Mouse (Mus musculus) mature B cell (primary cell): ENCODE data around the gene Styk1.

Experiments used
- in situ Hi-C: fragments of 300-500 bp; cut with MboI; formaldehyde crosslinking; loops from 2 replicates; pipeline ENCODE4 v1.14.3; 2019

Styk1 gene

DNA sequence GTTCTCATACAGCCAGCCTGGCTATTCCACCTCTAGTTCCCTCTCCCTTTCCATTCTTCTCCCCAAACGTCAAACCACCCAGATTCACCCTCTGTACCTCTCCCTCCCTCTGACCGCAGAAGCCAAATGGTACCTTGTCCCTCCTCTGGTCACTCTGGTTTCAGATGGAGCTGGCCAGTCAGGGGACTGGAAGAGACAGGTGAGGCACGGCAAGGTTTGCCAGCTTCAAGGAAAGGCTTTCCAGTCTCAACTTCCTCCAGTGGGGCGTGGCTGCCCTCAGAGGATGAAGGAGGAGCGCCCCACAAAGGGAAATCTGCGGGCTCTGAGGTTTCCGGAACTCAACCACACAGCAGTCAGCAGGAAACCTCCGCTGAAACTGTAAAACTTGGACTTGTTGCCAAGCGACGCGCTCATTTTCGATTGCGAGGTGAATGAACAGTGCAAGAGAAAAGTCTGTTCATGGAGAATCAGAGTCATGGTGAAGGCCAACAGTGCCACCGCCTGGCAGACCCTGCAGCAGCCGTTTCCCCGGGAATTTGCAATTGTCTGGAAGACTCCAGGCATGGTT is at the start of gene Styk1:
Gene Styk1, minus strand, starts transcription at position 246 of the 568 bp plus-strand sequence.
- in situ Hi-C loops = no loop called here

GRCm38 (mm10) chr6:131403036-131403435 is 49.6 kb upstream of the Styk1 start:
- in situ Hi-C loops = no loop called here

DNA sequence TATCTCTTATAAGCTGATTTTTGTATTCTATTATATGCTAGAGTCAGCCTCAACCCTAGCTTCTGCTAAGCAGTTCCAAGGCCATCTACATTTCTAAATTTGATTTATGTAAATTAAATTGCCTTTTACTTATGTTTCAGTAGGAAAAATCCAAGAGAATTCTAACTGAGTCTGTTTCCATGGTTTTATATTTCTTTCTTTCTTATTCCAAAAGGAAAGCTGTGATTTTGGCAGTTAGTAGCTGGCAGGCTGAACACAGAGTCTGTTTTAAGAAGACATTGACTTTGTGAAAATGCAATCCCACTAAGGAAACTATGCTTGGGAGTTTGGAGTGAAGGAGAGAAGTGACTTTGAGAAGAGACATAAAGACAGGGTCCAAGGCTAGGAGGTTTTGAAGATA is 49.2 kb upstream of the Styk1 start:
- in situ Hi-C loops = no loop called here

DNA sequence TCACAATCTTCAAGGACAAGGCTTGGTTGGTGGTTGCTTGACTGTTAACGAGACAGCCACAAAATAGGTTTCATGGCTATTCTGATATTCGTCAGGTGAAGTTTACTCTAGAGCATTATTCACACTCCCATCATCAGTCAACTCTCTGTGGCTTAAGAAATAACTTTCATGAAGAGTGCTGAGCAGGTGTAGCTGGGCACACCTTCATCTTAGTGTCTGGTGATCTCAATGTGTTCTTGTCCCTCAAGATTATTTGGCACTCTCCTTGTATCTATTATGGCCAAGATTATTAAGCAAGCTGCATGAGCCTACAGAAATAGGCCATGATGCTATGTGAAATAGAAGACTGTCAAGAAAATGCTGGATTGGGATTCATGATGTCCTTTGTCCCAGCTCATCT is 47.9 kb upstream of the Styk1 start:
- in situ Hi-C loops = no loop called here

DNA sequence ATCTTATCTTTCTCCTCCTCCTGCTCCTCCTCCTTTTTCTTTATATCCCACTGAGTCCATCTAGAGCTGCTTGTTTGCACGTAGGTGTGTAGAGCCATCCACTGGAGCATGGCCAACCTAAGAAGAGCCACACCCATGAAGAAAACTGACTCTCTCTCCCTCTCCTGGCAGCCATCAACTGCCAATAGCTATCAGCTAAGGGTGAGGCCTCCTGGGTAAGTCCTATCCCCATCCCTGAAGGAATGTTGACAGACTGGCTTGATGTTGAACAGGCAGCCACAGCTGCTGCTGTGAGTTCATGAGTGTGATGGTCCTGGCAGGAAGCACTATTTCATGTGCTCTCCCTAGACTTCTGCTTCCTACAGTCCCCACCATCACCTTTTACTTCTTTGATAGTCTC is 43.3 kb upstream of the Styk1 start:
- in situ Hi-C loops = no loop called here

GRCm38 (mm10) chr6:131393873-131394660 is 40.7 kb upstream of the Styk1 start:
- in situ Hi-C loops = no loop called here

GRCm38 (mm10) chr6:131388040-131389021 is 34.9 kb upstream of the Styk1 start, which contains the start of gene Ybx3:
Gene Ybx3, minus strand, starts transcription at chr6:131388476.
- in situ Hi-C loops = no loop called here

DNA sequence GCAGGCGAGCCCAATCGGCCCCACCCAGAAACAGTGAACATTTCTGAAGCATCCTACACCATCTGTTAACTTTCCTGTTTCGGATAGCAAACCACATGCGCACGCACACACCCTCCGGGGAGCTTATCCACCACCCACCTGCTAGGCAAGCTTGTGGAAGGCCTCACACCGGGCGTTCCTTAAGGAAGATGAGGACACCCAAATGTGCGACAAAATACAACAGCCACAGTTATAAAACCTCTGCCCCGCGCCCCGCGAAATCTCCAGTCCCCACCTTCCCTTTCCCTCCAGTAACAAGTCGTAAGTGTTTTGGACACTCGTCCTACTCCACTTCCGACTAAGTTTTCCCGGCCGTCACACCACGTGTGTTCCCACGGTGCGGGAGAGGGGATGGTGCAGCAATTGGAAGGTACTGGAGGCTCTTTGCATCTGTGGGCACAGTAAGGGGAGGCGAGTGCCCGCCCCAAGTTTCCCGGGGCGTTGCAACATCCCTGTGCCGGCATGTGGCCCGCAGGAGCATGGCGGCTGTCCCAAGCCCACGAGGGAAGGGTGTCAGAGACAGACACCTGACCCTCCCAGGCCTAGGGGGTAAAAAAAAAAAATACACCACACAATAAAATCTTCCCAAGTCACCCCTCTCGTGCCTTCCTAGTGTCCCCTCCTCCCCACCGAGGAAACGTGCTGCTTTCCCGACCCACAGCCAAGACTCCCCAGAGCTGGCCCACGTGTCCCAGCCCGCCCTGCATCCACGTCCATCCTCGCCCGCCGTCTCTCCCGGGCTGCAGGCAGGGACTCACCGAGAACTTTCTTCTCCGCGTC is 34.0 kb upstream of the Styk1 start:
- in situ Hi-C loops = no loop called here

GRCm38 (mm10) chr6:131386416-131387019 is 33.1 kb upstream of the Styk1 start:
- in situ Hi-C loops = no loop called here

GRCm38 (mm10) chr6:131385469-131385868 is 32.1 kb upstream of the Styk1 start:
- in situ Hi-C loops = no loop called here

DNA sequence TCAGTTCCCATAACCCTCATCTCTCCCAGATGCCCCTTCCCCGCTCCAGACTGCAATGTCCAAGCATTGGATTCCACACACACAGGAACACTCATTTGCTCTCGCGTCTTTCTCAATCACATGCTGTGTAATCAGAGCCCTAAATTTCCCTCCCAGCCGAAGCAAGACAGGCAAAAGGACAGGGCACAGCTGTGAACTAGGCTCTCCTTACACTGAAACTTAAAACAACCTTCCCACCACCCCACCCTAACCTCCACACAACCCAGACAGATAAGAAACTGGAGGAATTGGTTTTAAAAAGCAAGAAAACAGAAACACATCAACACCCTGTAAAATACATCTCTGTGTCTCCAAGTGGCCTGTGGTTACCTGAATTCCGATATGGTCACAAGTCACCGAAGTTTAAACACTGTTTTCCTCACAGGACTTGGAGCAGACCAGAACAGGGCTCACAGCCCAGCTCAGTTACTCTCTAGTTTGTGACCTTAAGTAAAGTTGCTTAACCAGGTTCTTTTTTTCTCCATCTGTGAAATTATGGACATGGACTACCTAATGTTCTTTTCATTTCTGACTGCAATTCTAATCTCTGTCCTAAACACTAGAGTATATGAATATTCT is 30.4 kb upstream of the Styk1 start:
- in situ Hi-C loops = no loop called here

- in situ Hi-C loops = no loop called here
Measured at GRCm38 (mm10) chr6:131382984-131383337, 29.6 kb upstream of the Styk1 start.

DNA sequence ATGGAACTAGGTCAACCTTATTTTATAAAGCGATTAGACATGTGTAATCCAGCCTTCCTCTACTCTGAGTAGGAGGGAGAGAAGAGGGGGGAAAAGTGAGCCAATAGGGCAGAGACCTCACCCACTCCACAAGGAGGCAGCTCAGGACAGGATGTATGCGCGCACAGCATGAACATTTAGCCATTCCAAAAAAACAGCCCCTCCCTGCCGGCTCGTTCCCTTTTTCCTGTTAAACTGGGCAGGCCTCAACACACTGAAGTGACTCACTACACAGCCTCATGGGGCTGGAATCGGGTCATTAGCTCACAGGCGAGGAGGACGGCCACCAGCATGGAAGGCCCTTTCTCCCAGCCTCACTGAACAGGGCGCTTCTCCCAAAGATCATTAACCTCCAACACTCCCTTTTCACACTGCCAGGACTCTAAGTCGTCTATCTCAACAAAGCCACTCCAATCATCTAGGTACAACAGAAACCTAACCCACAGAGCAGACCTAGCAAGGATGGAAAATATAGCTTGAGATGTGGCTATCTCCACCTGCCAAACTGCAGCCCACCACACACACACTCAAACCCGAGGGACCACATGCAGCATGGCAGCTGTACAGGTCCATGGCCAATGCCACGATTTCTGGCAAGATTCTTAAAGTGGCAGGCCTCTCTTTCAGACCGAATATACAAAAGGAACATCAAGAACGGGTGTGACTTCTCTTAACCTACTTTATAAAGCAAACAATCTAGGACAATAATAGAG is 29.0 kb upstream of the Styk1 start:
- in situ Hi-C loops = no loop called here

DNA sequence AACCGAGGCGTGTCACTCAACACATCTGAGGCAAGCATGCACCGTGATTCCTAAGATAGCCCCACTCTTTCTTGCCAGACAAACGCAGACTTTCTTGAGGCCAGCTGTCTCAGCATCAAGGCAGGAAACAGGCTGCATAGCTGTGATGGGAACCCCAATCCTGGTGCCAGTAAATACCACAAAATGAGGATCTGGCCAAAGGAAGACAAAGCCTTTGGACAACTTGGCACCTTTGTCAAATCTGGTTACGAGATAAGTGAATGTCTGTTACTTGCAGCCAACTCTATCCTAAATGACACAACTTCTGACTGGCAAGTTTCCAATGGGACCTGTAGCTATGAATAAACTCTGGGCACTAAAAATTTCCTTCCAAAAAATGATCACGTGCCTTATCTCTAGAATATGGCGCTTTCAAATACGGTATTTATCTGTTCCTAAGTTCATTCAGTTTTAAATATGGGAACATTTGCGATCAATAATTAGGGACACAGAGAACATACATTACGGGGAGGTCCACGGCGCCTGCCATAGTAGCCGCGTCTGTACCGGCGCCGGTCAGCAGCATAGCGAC is 25.5 kb upstream of the Styk1 start:
- in situ Hi-C loops = no loop called here

GRCm38 (mm10) chr6:131377378-131377777 is 24.0 kb upstream of the Styk1 start:
- in situ Hi-C loops = no loop called here

GRCm38 (mm10) chr6:131374594-131375340 is 21.4 kb upstream of the Styk1 start:
- in situ Hi-C loops = no loop called here

DNA sequence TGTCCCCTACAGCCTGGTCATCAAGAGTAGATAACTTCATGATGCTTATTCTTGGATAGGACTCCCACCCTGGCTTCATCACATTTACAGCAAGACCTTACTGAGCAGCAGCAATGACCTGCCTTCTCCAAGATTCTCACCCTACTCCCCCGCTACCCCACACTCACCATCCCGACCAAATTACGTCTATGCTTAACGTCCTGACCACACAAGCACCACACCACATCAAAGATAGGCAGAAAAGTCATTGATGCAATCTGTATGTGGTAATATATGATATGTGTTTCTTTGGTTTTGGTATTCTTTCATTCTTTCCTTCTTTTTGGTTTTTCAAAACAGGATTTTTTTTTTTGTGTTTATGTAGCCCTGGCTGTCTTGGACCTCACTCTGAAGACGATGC is 19.8 kb upstream of the Styk1 start:
- in situ Hi-C loops = no loop called here

- in situ Hi-C loops = no loop called here
Measured at GRCm38 (mm10) chr6:131370767-131371166, 17.4 kb upstream of the Styk1 start.
